Mouse (Mus musculus): ENCODE measurements at regions not wholly inside any gene's neighbourhood (a gene's known extent, or its start where the extent isn't known, plus 50 kb on each side); places are given as distances from the start of the nearest gene placed in this dataset.

DNA sequence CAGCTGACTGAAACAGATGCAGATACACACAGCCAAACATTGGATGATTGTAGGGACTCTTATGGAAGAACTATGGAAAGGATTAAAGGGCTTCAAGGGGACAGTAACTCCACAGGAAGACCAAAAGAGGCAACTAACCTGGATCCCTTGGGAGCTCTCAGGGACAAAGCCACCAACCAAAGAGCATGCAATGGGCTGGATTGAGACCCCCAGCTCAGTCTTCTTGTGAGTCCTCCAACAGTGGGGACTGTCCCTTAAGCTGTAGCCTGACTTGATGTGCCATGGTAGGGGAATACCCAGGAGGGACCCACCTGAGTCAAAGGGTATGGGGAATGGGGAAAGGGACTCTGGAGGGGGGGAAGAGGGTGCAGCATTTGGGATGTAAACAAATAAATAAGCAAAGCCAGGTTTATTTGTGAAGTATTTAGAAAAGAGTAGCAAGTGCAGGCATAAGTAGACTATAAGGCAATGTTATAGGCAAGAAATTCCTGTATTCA lies 313.8 kb downstream of the Otol1 start:
- TF ChIP-seq POLR2A (IDR thresholded peaks at IDR 0.05; ENCODE audit: borderline replicate concordance, control insufficient read depth, low read depth, low read length) (no peak), CTCF (IDR thresholded peaks at IDR 0.05; ENCODE audit: control insufficient read depth, insufficient read depth, low read length) (no peak)
